Mouse (Mus musculus) ovary, postnatal 14 days (tissue): ENCODE results near the gene Pth2.
A peak's percentile ranks its signal among the peaks of the same experiment; 100 is the strongest.
"Not testable (repeated sequence)": the region's sequence is repeated elsewhere in the genome, so short reads cannot be mapped to it uniquely, and the experiment has no call there.

Experiments
- DNase-seq: peaks from one replicate; pipeline ENCODE4 v3.0.0; 2022; ENCODE audit warnings: low spot score

Pth2 gene

DNA sequence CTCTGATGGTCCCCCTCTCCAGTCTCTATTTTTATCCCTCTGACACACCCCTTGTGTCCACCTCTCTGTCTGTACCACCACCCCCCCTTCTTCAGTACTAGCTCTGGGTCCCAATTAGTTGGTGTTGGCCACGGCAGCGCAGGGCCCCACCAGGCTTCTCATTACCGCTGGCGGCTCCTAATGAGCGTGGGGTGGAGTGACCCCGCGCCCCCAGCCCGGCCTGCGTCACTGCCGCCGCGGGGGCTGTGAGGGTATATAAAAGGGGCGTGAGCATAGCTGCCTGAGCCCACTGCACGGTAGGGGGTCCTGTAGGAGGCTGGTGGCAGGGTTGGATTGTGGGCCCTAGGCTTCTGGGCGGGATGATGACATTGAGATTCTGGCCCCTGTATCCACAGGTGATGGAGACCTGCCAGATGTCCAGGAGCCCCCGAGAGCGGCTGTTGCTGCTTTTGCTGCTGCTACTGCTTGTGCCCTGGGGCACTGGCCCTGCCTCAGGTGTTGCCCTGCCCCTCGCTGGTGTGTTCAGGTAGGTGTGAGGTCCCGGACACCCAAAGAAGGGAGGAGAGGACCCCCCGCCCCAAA lies at the start of gene Pth2:
Pth2 (plus strand) TSS at position 100 of the 582 bp plus-strand sequence.
- no peak for DNase-seq

DNA sequence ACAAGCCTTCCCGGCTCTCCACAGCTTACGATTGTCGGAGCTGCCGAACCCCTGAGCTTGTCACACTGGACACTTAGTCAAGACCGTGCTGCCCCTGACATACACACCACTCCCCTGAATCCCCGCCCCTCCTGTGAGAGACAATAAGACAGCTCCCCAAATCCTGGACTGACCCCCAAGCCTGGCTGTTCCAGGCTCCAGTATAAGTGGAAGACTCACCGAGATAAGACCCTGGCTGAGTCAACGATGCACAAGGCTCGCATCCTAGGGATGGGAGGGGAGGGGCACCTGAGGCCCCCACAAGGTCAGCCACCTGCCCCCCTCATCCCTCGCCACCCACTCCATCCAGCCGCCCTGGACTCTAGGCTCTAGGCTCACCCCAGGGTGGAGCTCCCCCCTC lies 48.9 kb upstream of the Pth2 start:
- no peak for DNase-seq

DNA sequence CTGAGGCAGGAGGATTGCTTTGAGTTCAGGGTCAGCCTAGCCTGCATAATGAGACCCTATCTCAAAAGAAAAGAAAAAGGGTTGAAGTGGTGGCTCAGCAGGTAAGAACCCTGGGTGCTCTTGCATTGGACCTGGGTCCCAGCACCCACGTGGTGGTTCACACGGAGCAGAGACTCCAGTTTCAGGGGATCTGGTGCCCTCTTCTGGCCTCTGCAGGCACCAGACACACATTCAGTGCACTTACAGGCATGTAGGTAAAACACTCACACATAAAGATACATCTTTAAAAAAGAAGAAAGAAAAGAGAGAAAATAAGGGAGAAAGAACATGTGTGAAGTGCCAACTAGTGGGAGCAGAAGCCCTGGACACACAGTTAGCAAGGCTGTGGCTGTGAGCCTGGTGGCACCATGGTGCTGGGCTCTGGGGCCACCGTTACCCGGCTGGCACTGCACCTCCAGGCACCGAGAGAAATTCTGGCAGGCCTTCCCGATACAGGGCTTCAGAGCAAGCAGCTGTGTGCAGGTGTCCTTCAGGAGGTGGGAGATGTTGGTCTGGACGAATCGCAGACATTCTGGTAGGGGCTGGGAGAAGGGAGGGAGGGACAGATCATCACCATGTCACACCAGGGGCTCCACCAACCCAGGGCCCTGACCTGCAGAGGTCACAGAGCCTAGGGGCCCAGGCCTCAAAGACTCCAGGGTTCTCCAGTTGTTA lies 47.2 kb upstream of the Pth2 start:
- no peak for DNase-seq

DNA sequence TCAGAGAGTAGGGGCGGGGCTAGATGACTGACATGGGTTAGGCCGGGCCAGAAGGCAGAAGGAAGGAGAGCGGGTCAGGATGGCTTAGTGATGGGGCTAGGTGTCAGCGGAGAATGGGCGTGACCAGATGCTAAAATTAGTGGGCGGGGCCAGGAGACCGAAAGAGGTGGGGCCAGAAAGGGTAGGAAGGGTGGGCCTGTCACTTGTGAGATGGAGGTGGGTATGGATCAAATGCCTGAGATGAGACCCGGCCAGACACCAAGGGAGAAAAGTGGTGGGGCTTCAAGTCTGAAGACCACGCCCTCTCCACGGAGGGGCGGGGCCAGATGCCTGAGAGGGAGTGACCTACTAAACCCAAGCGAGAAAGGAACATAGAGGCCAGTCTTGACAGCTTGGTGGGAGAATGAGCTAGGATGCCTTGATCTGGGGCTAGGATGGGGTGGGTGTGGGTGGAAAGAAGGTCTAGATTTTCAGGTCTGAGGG lies 46.2 kb upstream of the Pth2 start:
- DNase-seq: no peak

DNA sequence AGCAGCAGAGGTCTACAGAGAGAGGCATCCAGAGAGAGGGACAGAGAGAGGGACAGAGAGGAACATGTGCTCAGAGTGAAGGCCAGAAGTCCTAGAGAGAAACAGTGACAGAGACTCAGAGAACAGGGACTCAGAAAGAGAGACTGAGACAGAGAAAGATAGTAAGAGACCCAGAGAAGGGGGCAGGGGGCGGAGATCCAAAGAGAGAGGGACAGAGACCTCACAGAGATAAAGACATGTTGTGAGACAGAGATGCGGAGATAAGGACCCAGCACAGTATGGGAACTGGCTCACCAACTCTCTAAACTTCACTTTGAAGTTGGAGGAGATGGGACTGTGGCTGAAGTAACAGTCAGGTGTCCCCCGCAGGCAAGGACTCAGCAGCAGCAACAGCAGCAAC lies 45.4 kb upstream of the Pth2 start:
- no peak for DNase-seq

DNA sequence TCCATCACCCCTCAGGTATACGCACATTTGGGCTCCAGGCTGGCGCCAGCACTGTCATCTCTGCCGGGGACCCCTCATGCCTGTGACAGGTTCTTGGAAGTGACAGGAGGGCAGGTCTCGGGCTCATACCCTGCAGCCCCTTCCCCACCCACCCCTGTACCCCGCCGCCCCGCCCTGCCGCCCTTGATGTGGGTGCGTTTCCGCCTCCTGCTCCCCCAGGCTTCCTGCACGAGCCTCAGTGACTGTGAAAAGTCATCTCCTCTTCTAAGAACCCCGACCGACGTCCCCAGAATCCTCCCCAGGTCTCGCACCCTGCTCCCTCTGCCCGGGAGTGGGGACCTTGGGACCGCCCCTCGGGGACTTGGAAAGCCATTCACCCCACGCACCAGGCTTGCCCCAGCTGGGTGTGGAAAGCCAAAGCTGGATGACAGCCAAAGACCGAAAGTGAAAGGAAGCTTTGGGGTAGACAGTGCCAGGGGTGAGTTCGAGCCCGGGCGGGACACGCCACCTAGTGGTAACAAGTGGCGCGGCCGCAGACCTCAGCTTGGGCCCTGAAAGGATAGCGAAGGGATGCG lies 44.7 kb upstream of the Pth2 start, which contains the start of the genes Gm45713 and Flt3l:
Gm45713 (minus strand) TSS at position 239 of the 575 bp plus-strand sequence.
Flt3l (minus strand) TSS at position 440 of the 575 bp plus-strand sequence.
- peak; percentile 94 for DNase-seq

DNA sequence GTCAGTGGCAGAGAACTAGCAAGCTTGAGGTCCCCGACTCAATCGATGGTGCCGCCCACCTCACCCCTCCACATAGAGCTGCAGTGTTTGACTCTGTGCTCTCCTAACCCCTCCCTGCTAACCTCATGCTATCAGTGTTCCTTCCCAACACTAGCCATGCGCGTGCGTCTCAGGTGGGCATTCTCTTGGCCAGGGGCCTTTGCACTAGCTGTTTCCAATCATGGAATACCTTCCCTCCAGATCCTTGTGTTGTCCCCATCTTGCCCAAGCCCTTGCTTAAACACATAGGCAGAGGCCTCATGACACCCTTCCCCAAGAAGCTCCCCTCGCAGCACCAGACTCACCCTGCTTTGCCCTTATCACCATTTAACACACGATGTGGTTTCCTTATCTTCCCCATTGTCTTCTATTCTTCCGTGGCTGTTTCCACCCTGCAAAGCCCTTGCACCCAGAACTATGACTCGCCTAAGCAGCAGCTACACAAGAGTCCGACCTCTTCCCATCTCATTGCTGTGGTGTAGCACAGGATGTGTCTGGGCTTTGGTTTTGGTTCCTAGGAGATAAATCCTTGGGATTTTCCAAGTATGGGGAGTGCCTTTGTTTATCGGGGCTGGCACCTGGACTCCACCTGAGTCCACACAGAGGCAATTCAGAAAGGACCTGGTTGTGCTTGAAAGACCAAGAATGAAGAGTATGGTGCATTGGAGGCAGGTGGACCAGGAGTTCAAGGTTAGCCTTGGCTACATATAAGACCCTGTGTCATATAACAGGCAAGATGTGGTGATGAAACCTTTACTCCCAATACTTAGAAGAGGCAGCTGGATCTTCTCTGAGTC lies 43.4 kb upstream of the Pth2 start:
- DNase-seq: no peak

DNA sequence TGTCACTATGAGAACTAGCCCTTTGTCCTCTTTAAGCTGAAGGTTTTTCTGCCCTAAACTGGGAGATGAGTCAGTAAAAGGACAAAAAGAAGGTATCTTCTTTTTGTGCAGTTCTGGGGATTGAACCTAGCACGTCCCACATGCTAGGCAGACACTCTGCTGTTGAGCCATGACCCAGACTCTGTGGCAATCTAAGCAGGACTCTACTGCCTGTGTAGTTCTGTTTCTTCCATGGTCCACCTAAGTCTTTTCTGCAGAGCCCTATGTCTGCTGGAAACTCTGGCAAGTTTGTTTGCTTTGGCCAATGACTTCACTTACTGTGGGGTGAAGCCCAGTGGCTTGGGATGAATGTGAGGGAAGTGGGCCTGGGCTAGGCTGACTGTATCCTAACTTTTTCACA lies 42.4 kb upstream of the Pth2 start:
- DNase-seq: no peak

DNA sequence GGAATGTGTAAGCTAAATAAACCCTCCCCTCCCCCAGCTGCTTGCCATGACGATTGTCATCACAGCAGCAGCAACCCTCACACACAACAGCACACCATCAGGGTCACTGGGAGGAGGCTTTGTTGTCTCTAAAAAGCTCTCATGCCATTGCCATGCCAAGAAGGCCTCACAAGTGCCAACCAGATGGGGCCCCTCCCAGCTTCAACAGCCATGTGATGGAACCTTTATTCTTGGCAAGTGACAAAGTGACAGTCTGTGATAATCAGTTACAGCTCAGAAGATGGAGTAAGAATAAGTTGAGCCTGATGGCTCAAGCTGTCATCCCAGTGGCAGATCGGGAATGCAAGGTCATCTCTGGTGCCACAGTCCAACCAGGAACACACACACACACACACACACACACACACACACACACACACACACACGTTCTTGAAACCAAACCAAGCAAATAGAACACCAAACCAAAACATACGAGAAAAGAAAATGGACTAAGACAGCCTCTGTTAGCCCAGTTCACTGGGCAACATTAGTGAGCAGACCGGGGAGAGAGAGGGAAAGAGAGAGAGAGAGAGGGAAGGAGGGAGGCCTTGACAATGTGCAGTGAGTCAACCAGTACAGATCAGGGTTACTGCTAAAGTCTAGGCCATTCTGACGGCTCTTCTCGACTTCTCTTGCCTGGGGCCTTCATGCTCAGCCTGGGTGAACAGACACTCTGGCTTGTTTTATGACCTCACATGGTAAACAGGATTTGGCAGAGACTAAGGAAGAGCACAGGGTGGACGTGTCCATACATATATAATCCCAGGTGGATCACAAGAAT lies 40.7 kb upstream of the Pth2 start:
- no peak for DNase-seq

DNA sequence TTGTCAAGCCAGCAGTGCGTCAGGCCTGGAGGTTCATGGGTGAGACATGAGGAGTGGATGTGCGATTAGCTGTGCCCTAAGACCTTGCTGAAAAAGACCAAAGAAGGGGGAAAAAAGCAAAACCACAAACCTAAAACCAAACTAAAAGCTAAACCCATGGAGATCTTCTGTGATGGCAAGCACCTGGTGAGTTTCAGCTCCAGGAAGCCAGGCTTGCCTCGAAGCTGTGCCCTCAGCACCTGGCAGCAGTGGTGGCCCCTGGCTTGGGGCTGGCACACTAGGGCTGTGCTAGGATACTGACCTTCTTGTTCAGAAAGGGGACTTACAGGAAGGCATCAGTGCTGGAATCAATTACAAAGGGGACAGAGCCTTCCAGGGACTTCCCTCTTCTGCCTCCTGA lies 39.5 kb upstream of the Pth2 start:
- no peak for DNase-seq

DNA sequence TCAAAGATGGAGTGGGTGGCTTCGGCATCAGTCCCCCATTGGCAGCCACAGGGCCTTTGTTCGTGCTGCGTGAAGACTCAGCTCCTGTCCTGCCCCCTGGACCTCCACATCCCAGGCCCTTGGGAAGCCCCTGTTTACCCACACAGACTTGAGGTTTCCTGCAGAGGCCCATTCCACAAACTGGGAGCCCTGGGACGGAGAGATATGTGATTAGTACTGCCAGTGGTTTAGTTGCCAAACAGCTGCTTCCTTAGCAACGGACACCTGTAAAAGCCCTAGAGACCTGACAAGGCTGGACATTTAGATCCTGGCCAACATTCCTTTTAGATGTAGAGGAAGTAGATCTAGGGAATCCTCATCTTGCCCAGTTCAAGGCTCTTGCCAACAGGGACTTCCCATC lies 38.9 kb upstream of the Pth2 start:
- no peak for DNase-seq

DNA sequence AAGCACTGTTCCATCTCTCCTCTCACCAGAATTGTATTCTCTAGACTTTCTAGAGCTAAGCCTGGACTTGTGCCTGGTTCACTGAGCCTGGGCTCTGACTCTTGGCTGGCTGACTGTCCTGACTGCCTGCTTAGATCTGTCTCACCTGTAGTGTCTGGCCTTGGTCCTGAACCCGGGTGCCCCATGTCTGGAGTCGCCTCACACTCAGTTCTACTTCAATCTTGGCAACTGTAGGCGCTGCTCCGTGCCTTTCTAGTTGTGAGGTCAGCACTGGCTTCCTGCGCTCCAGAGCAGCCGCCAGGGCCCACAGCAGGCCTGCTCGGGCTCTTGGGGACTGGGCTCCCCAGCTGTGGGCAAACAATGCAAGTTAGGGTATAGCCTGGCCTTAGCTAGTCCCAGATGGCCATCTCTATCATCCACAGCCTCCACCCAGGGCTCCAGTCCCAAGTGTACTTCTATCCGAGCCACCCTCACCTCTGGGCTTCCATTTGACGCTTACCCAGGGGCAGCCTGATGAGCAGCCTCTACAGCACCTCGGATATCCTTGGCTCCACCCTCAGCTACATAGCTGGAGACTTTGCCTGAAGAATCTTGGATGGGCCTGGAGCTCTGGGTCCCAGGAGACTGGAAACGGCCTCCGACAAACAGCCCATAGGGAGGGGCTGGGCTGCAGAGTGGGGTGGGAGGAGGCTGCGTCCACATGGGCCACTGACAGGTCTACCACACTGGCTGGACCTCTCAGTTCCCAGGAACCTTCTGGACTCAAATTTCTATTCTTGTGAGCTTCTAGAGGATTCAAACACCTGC lies 36.2 kb upstream of the Pth2 start:
- DNase-seq: no peak

DNA sequence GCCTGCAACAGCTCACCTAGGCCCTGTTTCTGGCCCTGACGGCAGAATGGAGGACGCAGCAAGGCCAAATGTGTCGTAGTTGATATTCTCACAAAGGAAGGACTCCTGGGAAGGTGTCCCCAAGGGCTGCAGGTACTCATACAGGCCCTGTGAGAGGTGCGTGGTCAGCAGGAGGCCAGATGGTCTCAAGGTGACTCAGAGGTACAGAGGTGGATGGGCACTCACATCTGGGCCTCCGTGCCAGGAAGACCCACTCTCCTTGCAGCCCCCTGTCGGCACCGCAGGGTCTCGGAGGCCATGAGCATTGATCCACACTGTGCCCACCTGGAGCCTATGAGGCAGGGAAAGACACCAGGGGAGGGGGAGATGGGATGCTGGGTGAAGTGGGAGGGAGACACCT lies 35.3 kb upstream of the Pth2 start:
- DNase-seq: no peak

DNA sequence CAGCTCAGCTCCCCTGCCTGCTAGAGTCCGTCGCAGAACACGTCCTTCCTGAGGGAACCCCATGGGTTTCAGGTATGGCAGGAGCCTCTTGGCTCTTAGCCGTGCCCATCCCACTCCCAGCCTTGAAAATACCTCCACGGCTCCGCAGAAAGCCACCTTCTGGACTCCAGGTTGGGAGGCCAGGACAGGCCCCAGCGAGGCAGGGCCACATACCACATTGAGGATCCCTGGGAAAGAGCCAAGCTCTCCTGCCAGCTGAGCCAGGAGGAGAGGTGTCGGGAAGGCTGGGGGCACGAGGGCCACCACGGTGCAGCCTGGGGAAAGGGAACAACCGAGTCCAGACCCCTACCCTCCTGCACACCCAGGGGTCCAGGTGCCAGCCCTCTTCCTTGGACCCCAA lies 33.5 kb upstream of the Pth2 start:
- DNase-seq: no peak

DNA sequence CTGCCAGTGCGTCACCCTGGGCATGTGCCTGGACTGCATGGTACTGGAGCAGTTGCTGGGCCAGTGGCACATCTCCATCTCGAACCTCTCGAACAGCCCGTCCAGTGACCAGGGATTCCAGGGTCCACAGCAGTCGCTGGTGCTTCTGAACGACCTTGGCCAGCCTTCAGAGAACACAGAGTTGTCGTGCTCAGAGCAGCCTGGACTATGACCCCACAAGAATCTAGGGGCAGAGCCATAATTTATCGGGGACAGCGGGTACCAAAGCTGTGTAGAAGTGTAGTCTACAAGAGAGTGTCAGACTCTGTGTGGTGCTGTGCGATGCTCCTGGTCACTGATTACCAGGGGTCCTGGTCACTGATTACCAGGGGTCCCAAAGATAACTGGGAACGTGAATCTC lies 32.9 kb upstream of the Pth2 start:
- no peak for DNase-seq

DNA sequence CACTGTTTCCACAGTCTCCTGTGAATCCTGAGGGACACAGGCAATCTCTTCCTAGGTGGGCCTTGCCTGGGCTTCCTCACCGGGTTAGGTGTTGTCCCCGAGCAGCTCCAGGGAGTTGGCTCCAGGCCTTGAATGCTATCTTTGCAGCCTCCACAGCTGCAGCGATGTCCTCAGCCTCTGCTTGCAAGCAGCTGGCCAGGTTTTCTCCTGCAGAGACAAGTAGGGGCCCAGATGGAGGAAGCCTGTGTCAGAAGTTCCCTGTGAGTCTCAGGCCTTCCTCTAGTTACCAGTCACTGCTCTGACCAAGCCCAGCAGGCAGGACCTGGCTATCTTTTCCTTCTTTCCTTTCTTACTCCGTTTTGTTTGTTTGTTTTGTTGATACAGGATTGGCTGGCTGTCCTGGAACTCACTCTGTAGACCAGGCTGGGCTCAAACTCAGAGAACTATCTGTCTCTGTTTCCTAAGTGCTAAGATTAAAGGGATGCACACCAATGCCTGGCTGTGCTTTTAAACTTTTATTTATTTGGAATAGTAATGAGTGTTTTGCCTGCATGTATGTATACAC lies 32.2 kb upstream of the Pth2 start:
- DNase-seq: no peak

DNA sequence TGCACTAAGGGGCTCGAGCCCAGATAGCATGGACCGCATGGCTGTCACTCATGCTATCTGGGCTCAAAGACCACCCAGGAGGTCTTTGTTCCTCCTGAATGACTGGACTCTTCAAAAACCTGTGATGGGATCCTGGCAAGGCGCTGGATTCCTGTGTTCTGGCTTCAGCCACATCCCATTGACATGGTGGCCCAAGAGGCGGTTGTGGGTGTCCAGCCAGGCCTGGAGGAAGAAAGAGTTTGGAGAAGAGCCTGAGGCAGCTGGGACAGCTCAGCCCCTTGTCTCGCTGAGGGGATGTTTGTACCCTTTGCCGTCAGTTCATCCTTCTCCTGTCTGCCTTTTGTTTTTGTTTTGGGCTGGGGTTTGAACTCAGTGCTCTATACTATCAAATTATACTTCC lies 31.2 kb upstream of the Pth2 start:
- DNase-seq: no peak

DNA sequence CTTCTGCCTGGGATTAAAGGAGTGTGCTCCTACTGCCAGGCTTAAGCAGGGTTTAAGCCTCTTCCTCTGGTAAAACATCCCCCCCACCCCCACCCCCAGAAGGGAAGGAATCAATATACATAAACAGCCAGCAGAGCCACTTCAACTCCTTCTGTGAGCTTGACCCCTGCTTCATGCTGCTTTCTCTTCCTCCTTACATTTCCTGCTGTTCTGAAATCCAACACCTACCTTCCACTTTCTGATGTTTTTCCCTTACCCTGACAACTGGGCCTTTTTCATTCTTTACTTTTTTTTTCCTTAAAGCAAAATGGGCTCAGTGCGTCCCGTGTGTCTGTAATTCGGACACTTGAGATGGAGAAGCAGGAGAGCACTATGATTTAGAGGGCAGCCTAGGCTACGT lies 30.5 kb upstream of the Pth2 start:
- no peak for DNase-seq

DNA sequence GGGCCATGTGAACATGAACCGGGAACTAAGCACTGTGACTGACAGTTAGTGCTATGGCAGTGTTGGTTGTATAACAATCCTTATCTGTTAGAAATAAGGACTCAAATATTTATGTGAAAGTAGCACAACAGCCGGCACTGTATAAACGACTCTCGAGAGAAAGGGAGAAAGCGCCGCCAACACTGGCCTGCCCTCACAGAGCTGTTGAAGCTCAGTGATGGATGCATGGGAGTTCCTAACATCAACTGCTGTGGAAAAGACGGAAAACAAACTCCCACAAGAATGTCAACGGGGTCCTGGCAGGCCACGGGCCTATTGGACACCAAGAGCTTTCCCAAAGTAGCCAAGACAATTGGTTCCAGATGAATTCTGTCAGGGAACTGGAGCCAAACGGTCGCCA lies 29.5 kb upstream of the Pth2 start:
- DNase-seq: peak; percentile 56

DNA sequence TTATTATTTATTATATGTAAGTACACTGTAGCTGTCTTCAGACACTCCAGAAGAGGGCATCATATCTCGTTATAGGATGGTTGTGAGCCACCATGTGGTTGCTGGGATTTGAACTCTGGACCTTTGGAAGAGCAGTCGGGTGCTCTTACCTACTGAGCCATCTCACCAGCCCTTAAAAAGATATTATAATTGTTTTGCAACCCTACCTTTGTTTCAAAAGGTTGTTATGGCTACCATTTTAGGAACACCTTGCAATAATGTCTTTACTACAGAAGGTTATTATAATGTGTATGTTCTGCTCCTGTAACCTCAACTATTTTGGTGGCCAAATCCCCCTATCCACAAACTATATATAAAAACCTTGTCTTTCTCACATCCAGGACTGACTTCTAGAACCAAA lies 27.7 kb upstream of the Pth2 start:
- not testable (repeated sequence) for DNase-seq

DNA sequence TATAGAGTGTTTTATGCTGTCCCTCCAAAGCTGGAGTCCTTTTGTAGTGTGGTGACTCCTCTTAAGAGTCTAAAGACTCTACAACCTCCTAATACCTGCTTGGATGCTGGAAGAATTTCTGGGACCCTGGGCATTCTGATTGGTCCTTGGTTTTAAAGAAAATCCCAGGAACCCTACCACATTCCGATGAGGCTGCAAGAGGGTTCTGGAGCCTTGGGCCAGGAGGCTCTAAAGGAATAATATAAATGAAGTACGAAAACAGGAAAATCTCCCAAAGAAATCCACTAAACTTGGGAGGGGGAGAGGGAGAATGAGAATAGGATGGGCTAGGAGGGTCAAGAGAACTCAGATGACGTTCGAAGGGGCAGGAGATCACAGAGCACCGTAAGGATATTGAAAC lies 27.2 kb upstream of the Pth2 start:
- no peak for DNase-seq
